Mouse (Mus musculus): Measurements from ENCODE around the gene Ptgs1.
A peak's percentile ranks its signal among the peaks of the same experiment; 100 is the strongest.
"Not testable (repeated sequence)": the region's sequence is repeated elsewhere in the genome, so short reads cannot be mapped to it uniquely, and the experiment has no call there.

Gene Ptgs1

GRCm38 (mm10) chr2:36230366-36230765, at the start of gene Ptgs1:
Gene Ptgs1, plus strand, starts transcription at chr2:36230426.
- no peak for DNase-seq (ENCODE audit: low spot score)

GRCm38 (mm10) chr2:36181587-36182368, 48.4 kb upstream of the Ptgs1 start:
- DNase-seq (ENCODE audit: low spot score) = not testable (repeated sequence)

GRCm38 (mm10) chr2:36183278-36183677, 46.9 kb upstream of the Ptgs1 start:
- DNase-seq (ENCODE audit: low spot score) = no peak

- DNase-seq (ENCODE audit: low spot score) = no peak
These were observed 46.0 kb upstream of the Ptgs1 start for GRCm38 (mm10) chr2:36184192-36184591.

- DNase-seq (ENCODE audit: low spot score) = no peak
These were observed 45.4 kb upstream of the Ptgs1 start for GRCm38 (mm10) chr2:36184876-36185275.

GRCm38 (mm10) chr2:36189200-36189599, 41.0 kb upstream of the Ptgs1 start:
- not testable (repeated sequence) for DNase-seq (ENCODE audit: low spot score)

- no peak for DNase-seq (ENCODE audit: low spot score)
These were observed 38.9 kb upstream of the Ptgs1 start for GRCm38 (mm10) chr2:36191098-36191941.

- no peak for DNase-seq (ENCODE audit: low spot score)
These were observed 33.2 kb upstream of the Ptgs1 start for GRCm38 (mm10) chr2:36197021-36197420.

GRCm38 (mm10) chr2:36197919-36198881, 32.0 kb upstream of the Ptgs1 start:
- no peak for DNase-seq (ENCODE audit: low spot score)

GRCm38 (mm10) chr2:36198882-36199262, 31.4 kb upstream of the Ptgs1 start:
- DNase-seq (ENCODE audit: low spot score) = no peak

GRCm38 (mm10) chr2:36200813-36201212, 29.4 kb upstream of the Ptgs1 start:
- DNase-seq (ENCODE audit: low spot score) = no peak

GRCm38 (mm10) chr2:36201756-36202610, 28.2 kb upstream of the Ptgs1 start:
- DNase-seq (ENCODE audit: low spot score) = no peak

GRCm38 (mm10) chr2:36202611-36202880, 27.7 kb upstream of the Ptgs1 start:
- DNase-seq (ENCODE audit: low spot score) = no peak

GRCm38 (mm10) chr2:36203011-36203825, 27.0 kb upstream of the Ptgs1 start:
- no peak for DNase-seq (ENCODE audit: low spot score)

- no peak for DNase-seq (ENCODE audit: low spot score)
These were observed 25.6 kb upstream of the Ptgs1 start for GRCm38 (mm10) chr2:36204595-36204994.

GRCm38 (mm10) chr2:36207071-36207470, 23.2 kb upstream of the Ptgs1 start:
- no peak for DNase-seq (ENCODE audit: low spot score)

- no peak for DNase-seq (ENCODE audit: low spot score)
These were observed 19.4 kb upstream of the Ptgs1 start for GRCm38 (mm10) chr2:36210796-36211195.

- DNase-seq (ENCODE audit: low spot score) = no peak
These were observed 18.4 kb upstream of the Ptgs1 start for GRCm38 (mm10) chr2:36211785-36212184.

GRCm38 (mm10) chr2:36213108-36213507, 17.1 kb upstream of the Ptgs1 start:
- no peak for DNase-seq (ENCODE audit: low spot score)

GRCm38 (mm10) chr2:36214023-36214422, 16.2 kb upstream of the Ptgs1 start:
- peak; percentile 73 for DNase-seq (ENCODE audit: low spot score)

All from layer of hippocampus, adult 9-10 months (tissue).